Mouse (Mus musculus) limb, embryonic 14.5 days (tissue): ENCODE measurements around the gene Aldh5a1. TPM values are rescaled to one million over a fixed set of nuclear protein-coding genes. Genes with fewer than 3 reads are reported as not detected.

ENCODE experiments used
- ATAC-seq: fragments of 200-750 bp; cut with Nextera tagmentation; 2 replicates; pipeline ENCODE4 v1.8.0; 2017; ENCODE audit warnings: low read depth, moderate number of reproducible peaks, moderate TSS enrichment; ENCODE audit not compliant: low FRiP score
- DNase-seq: peaks from one replicate; pipeline ENCODE4 v3.0.0-alpha.2; 2015; ENCODE audit warnings: low spot score
- H3K27ac ChIP-seq: fragments of 300-500 bp; sonication (generic); replicated peaks from 2 replicates; pipeline ENCODE4 v1.5.1; 2014; ENCODE audit warnings: low read depth, mild to moderate bottlenecking, low read length, moderate library complexity, mixed read lengths
- H3K27me3 ChIP-seq: fragments of 300-500 bp; sonication (generic); 2 replicates; pipeline ENCODE4 v1.6.1; 2014; ENCODE audit warnings: low read length, mixed read lengths; ENCODE audit not compliant: control insufficient read depth, insufficient read depth
- H3K36me3 ChIP-seq: fragments of 300-500 bp; sonication (generic); 2 replicates; pipeline ENCODE4 v1.6.1; 2014; ENCODE audit warnings: mild to moderate bottlenecking, low read length, moderate library complexity, mixed read lengths; ENCODE audit not compliant: control insufficient read depth, insufficient read depth
- H3K4me1 ChIP-seq: fragments of 300-500 bp; sonication (generic); 2 replicates; pipeline ENCODE4 v1.6.1; 2014; ENCODE audit warnings: antibody characterized with exemption, low read length, mixed read lengths; ENCODE audit not compliant: control insufficient read depth, insufficient read depth
- H3K4me2 ChIP-seq: fragments of 300-500 bp; sonication (generic); replicated peaks from 2 replicates; pipeline ENCODE4 v1.6.1; 2014; ENCODE audit warnings: low read depth, mild to moderate bottlenecking, low read length, moderate library complexity; ENCODE audit not compliant: severe bottlenecking
- H3K4me3 ChIP-seq: fragments of 300-500 bp; sonication (generic); replicated peaks from 2 replicates; pipeline ENCODE4 v1.5.1; 2014; ENCODE audit warnings: low read length
- H3K9ac ChIP-seq: fragments of 300-500 bp; sonication (generic); 2 replicates; pipeline ENCODE4 v1.6.1; 2014; ENCODE audit warnings: mild to moderate bottlenecking, low read depth, low read length, moderate library complexity; ENCODE audit not compliant: severe bottlenecking
- H3K9me3 ChIP-seq: fragments of 300-500 bp; sonication (generic); 2 replicates; pipeline ENCODE4 v1.6.1; 2016; ENCODE audit warnings: low read length; ENCODE audit not compliant: control insufficient read depth
- POLR2A ChIP-seq: fragments of 200-500 bp; IDR thresholded peaks from 2 replicates; pipeline ENCODE4 v1.8.0; 2012; ENCODE audit warnings: inconsistent platforms, mild to moderate bottlenecking, moderate library complexity, borderline replicate concordance; ENCODE audit not compliant: insufficient read depth, insufficient read length; ENCODE audit errors: extremely low read depth
- WGBS: fragments of 180-500 bp; shearing (Covaris S2); extraction: QIAGEN DNeasy Blood & Tissue Kit; methylation state at CpG from one replicate; pipeline ENCODE4 v1.1.7; 2014; 5-methylcytosine and 5-hydroxymethylcytosine counted together
- polyA plus RNA-seq, 2 experiments: library from polyadenylated mRNA; depleted of rRNA in 1 of 2; stranded (reverse) in 1 of 2; unstranded in 1 of 2; fragments of >200 nt; fragmentation: Nextera tagmentation in 1 of 2; extraction: Ambion mirVana in 1 of 2; gene quantifications; 2 replicates each; pipeline versions ENCODE4 v1.2.1 to v1.2.3; 2012 to 2014

The Aldh5a1 gene
- polyA plus RNA-seq, 2 experiments: 5.5 to 6.7 TPM

- no peak for ATAC-seq
- no peak overlapping the region for H3K4me3 ChIP-seq
- H3K9me3 ChIP-seq: no peaks in the 10 kb centered on the region
- H3K4me2 ChIP-seq: no peak overlapping the region
- H3K9ac ChIP-seq: no peak overlapping the region
- no peak for DNase-seq
- no peak for TF ChIP-seq POLR2A
- H3K27ac ChIP-seq: no peak overlapping the region
- H3K27me3 ChIP-seq: no peaks in the 10 kb centered on the region
- peaks cover 2% of the 10 kb centered on the region; the same call in 1 of the 2 replicates for H3K36me3 ChIP-seq
- no peaks in the 10 kb centered on the region for H3K4me1 ChIP-seq
These were observed 6.9 kb downstream of the Aldh5a1 start for GRCm38 (mm10) chr13:24930591-24930990.

- no peak overlapping the region for H3K27ac ChIP-seq
- TF ChIP-seq POLR2A: no peak
- H3K27me3 ChIP-seq: no peaks in the 10 kb centered on the region
- no peaks in the 10 kb centered on the region for H3K4me1 ChIP-seq
- no peak for DNase-seq
- ATAC-seq: no peak
- peaks cover 17% of the 10 kb centered on the region for H3K36me3 ChIP-seq
- WGBS: 87% methylated on average over 5 of the region's 5 CpGs
- H3K4me2 ChIP-seq: no peak overlapping the region
- no peak overlapping the region for H3K4me3 ChIP-seq
- H3K9ac ChIP-seq: no peak overlapping the region
- H3K9me3 ChIP-seq: no peaks in the 10 kb centered on the region
These were observed 13.5 kb downstream of the Aldh5a1 start for GRCm38 (mm10) chr13:24923991-24924390.

GRCm38 (mm10) chr13:24921281-24921680 lies 16.2 kb downstream of the Aldh5a1 start:
- no peak overlapping the region for H3K27ac ChIP-seq
- H3K9me3 ChIP-seq: no peaks in the 10 kb centered on the region
- ATAC-seq (no peak), DNase-seq (no peak)
- no peak for TF ChIP-seq POLR2A
- H3K9ac ChIP-seq: no peak overlapping the region
- H3K4me1 ChIP-seq: no peaks in the 10 kb centered on the region
- H3K27me3 ChIP-seq: no peaks in the 10 kb centered on the region
- 83% methylated on average over 6 of the region's 6 CpGs for WGBS
- no peak overlapping the region for H3K4me2 ChIP-seq
- peaks cover 28% of the 10 kb centered on the region for H3K36me3 ChIP-seq
- H3K4me3 ChIP-seq: no peak overlapping the region

- Histone ChIP-seq H3K4me2 (no peak overlapping the region), H3K27ac (no peak overlapping the region), H3K9me3 (no peaks in the 10 kb centered on the region), H3K4me1 (no peaks in the 10 kb centered on the region), H3K4me3 (no peak overlapping the region), H3K9ac (no peak overlapping the region), H3K36me3 (peaks cover 24% of the 10 kb centered on the region), H3K27me3 (no peaks in the 10 kb centered on the region)
- DNase-seq (peak; percentile 87), ATAC-seq (peak; percentile 57; the same call in 1 of the 2 replicates)
- no peak for TF ChIP-seq POLR2A
- WGBS: 40% methylated on average over 5 of the region's 5 CpGs
These were observed 17.0 kb downstream of the Aldh5a1 start for GRCm38 (mm10) chr13:24920333-24920977.

- no peak overlapping the region for H3K9ac ChIP-seq
- no peak for TF ChIP-seq POLR2A
- no peaks in the 10 kb centered on the region for H3K4me1 ChIP-seq
- WGBS: 72% methylated on average over 13 of the region's 13 CpGs
- no peak for DNase-seq
- H3K27ac ChIP-seq: no peak overlapping the region
- no peak overlapping the region for H3K4me2 ChIP-seq
- H3K27me3 ChIP-seq: no peaks in the 10 kb centered on the region
- H3K4me3 ChIP-seq: no peak overlapping the region
- H3K36me3 ChIP-seq: peaks cover 15% of the 10 kb centered on the region
- no peak for ATAC-seq
- no peaks in the 10 kb centered on the region for H3K9me3 ChIP-seq
These were observed 21.6 kb downstream of the Aldh5a1 start for GRCm38 (mm10) chr13:24915831-24916230.
